Mouse (Mus musculus) adrenal gland, postnatal 36 days (tissue): Measurements from ENCODE around the gene Pdzd2. TPM values are rescaled to one million over a fixed set of nuclear protein-coding genes. Genes with fewer than 3 reads are reported as not detected.

Source experiments
- DNase-seq, 2 experiments: peaks; one replicate each; pipeline ENCODE4 v3.0.0; 2021; ENCODE audit warnings: mixed read lengths in 1 of 2
- total RNA-seq, 2 experiments: library from RNA; stranded (reverse); gene quantifications; 2 replicates each; pipeline ENCODE4 v1.2.3; 2021

Gene Pdzd2
- total RNA-seq, 2 experiments from 2014 or later = 11.1 to 15.9 TPM

GRCm38 (mm10) chr15:12577715-12578114 is 162.0 kb downstream of the Pdzd2 start:
- DNase-seq = no peak

DNA sequence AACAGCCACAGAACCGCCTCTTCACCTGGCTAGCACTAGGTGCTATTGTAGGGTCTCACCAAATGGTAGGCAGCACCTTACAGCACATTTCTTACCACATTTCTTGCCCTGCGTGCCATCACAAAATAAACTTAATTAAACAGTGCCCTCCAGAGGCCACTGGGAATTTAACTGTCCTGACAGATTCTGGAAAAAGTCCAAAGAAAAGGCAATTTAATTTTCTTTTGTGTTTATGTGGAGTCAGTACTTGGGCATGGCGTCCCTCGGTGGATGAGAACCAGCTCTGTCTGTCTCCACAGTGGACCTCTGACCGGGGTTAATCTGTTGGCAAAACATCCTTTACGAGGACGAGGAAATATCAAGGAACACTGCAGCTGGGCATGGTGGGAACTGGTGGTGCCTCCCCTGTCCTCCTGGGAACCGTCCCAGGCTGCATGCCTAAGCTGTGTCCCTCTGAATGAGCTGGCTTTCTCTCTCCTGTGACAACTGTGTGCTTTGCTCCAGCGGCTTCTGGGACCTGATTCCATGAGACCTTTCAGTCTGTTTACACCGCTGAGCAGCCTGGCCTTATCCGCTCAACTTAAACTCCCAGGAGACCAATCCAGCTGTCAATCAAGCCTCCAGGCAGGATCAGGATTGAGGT is 162.5 kb downstream of the Pdzd2 start:
- DNase-seq = peak; percentile 12 to 48

- no peak for DNase-seq
Observed at GRCm38 (mm10) chr15:12573621-12574020, 166.1 kb downstream of the Pdzd2 start.

GRCm38 (mm10) chr15:12571168-12571567 is 168.6 kb downstream of the Pdzd2 start:
- DNase-seq = no peak

DNA sequence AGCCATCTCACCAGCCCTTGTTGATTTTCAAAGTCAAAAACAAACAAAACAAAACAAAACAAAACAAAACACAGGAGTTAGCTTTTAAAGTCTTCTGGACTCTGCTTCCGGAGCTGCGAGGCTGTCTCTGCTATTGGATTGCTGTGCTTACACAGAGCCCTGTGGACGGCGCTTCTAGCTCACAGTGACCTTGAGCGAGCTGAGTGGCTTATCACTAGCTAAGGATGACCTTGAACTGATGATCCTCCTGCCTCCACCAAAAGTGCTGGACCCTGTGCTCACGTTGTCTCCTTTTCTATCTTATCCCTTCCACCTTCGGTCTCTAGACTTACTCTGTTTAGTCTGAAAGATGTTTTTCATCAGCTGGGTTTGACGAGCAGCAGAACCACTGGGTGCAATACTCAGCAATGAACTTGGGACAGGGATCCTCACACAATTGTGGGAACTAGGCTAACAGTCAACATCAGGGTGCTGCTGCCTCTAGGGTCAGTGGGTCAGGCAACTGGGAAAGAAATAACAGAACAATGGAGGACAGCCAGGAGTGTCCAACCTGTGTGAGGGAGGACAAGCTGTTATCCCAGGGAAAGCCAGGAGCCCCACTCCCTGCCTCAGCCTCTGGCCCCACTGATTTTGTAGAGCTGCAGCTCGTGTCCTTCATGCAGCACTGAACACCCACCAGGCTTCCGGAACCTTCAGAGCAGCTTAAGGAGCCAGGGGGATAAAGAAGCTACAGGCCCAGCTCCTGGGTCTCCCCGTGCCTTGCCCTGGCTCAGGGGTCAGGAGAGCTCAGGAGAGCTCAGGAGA is 172.9 kb downstream of the Pdzd2 start:
- DNase-seq = peak; percentile 29 to 49

GRCm38 (mm10) chr15:12565281-12565680 is 174.4 kb downstream of the Pdzd2 start:
- DNase-seq = no peak

- no peak for DNase-seq
Observed at GRCm38 (mm10) chr15:12560505-12560904, 179.2 kb downstream of the Pdzd2 start.

GRCm38 (mm10) chr15:12557663-12558436 is 181.9 kb downstream of the Pdzd2 start:
- DNase-seq = no peak

- DNase-seq = no peak
Observed at GRCm38 (mm10) chr15:12553211-12553610, 186.5 kb downstream of the Pdzd2 start.

GRCm38 (mm10) chr15:12550919-12551318 is 188.8 kb downstream of the Pdzd2 start:
- no peak for DNase-seq

- peak in 1 of 2 experiments; percentile 22 for DNase-seq
Observed at GRCm38 (mm10) chr15:12550376-12550775, 189.3 kb downstream of the Pdzd2 start.

- peak; percentile 48 to 53 for DNase-seq
Observed at GRCm38 (mm10) chr15:12549919-12550305, 189.8 kb downstream of the Pdzd2 start.

GRCm38 (mm10) chr15:12549271-12549918 is 190.3 kb downstream of the Pdzd2 start:
- DNase-seq = peak; percentile 10 to 46

GRCm38 (mm10) chr15:12548696-12549095 is 191.0 kb downstream of the Pdzd2 start:
- DNase-seq = peak in 1 of 2 experiments; percentile 10

DNA sequence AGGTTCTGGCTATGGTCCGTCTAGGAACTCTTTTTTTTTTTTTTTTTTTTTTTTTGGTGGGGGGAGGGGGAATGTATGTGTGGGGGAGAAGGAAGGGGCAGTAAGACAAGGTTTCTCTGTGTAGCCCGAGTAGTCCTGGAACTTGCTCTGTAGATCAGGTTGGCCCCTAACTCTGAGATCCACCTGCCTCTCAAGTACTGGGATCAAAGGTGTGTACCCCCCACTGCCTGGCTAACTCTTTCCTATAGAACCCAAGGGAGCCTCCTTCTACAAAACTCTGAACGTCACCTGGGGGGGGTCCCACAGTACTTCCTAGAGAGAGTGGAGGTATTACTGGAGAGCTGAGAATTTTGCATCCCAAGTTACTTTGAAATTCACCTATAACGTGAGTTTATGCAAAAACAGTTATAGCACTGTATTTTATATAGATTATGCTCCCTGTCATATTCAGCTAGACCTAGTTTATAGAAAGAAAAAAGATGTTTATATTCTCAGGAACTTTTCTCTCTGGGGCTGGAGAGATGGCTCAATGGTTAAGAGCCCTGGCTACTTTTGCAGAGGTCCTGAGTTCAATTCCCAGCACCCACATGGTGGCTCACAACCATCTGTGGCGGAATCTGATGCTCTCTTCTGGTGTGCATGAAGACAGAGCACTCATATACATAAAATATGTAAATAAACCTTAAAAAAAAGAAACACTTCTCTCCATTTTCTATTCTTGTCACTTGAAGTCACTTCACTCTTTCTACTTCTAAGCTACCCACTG is 191.9 kb downstream of the Pdzd2 start:
- no peak for DNase-seq

DNA sequence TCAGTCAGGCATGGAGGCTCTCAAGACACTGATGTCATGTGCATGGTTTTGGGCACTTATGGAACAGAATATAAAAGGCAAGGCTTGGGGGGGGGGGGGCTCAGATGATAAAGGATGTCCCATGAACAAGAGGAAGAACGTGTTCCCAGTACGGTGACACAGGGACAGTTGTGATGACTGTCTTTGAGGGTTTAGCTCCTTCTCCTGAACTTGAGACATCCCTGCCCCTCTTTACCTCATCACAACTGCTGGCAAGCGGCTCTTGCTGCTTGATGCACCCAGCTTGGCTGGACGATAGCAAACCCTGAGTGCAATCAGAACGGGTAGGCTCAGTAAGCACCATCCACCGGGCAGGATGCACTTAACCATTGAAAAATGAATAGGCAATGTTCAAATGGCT is 192.9 kb downstream of the Pdzd2 start:
- no peak for DNase-seq

GRCm38 (mm10) chr15:12545671-12546070 is 194.1 kb downstream of the Pdzd2 start:
- peak; percentile 13 to 40 for DNase-seq

DNA sequence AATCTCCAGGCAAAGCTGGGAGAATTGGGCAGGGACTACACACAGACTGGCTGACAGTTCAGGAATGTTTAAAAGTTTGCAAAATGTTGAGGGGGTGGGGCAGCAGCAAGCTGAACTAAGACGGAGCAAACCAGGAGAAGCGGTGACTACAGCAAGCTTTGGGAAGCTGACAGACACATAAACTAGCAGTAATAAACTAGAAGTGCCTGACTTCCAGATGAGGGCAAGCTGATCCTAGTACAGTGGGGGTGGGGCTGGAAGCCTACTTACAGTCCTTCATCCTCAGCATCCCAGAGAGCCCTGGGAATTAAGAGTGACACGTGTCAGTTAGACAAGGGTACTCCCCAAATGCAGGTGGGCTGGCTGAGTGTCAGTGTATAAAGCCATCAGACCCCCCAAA is 194.5 kb downstream of the Pdzd2 start:
- no peak for DNase-seq

DNA sequence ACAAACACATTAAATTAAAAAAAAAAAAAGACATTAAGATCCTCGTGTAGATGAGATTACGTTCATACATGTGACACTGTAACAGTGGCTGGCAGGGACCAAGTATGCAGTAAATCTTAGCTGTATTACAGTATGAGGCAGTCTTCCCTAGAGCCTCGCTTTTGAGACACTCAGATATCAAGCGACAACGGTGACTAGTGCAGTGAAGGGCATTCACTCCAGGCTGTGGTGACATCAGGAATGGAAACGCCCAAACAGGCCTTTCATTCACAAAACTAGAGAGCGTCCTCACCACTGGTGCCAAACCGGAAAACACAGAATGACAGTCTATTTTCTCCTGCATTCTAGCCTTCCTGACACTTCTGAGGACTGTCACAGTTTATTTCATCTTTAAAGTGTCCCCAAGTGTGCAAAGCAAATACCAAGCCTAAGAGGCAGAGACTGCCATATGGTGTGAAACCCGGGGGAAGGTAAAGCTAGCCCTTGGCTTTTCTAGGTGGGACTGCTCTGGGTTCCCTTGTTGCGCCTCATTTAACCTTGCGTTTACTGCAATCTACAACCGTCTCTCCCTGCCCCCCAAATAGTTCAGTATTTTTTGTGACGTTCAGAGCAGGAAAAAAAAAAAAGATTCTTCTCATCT is 195.9 kb downstream of the Pdzd2 start:
- no peak for DNase-seq

- DNase-seq = no peak
Observed at GRCm38 (mm10) chr15:12542316-12542715, 197.4 kb downstream of the Pdzd2 start.
